Mouse (Mus musculus): ENCODE results near the gene Utp11. TPM values are rescaled to one million over a fixed set of nuclear protein-coding genes. Genes with fewer than 3 reads are reported as not detected.

Utp11 gene
- polyA plus RNA-seq, 1 experiment from 2014 or later: 62.7 TPM

GRCm38 (mm10) chr4:124685004-124685403, 8.4 kb downstream of the Utp11 start:
- Histone ChIP-seq H3K9me3 (ENCODE audit: control insufficient read depth, low read length) (no peaks in the 10 kb centered on the region), H3K4me2 (ENCODE audit: low read depth, low read length) (no peak overlapping the region), H3K4me1 (ENCODE audit: control insufficient read depth, insufficient read depth, low read length) (no peaks in the 10 kb centered on the region), H3K36me3 (ENCODE audit: control insufficient read depth, insufficient read depth, low read length) (peaks cover 67% of the 10 kb centered on the region), H3K4me3 (ENCODE audit: low read depth, low read length) (no peak overlapping the region), H3K27me3 (replicated peaks; ENCODE audit: control insufficient read depth, insufficient read depth, low read length) (no peaks in the 10 kb centered on the region), H3K27ac (replicated peaks; ENCODE audit: low read depth, low read length) (no peak overlapping the region), H3K9ac (ENCODE audit: low read depth, low read length) (no peak overlapping the region)
- 84% methylated on average over 4 of the region's 4 CpGs for WGBS
- ATAC-seq (ENCODE audit: low read depth) (no peak), DNase-seq (ENCODE audit: low spot score) (no peak)

- DNase-seq (ENCODE audit: low spot score) (no peak), ATAC-seq (ENCODE audit: low read depth) (no peak)
- Histone ChIP-seq H3K4me3 (ENCODE audit: low read depth, low read length) (no peak overlapping the region), H3K4me2 (ENCODE audit: low read depth, low read length) (no peak overlapping the region), H3K4me1 (ENCODE audit: control insufficient read depth, insufficient read depth, low read length) (no peaks in the 10 kb centered on the region), H3K9me3 (ENCODE audit: control insufficient read depth, low read length) (no peaks in the 10 kb centered on the region), H3K36me3 (ENCODE audit: control insufficient read depth, insufficient read depth, low read length) (peaks cover 75% of the 10 kb centered on the region), H3K27ac (replicated peaks; ENCODE audit: low read depth, low read length) (no peak overlapping the region), H3K27me3 (replicated peaks; ENCODE audit: control insufficient read depth, insufficient read depth, low read length) (no peaks in the 10 kb centered on the region), H3K9ac (ENCODE audit: low read depth, low read length) (no peak overlapping the region)
- 90% methylated on average over 4 of the region's 4 CpGs for WGBS
Observed at GRCm38 (mm10) chr4:124683474-124683873, 9.9 kb downstream of the Utp11 start.

GRCm38 (mm10) chr4:124682270-124682669, 11.1 kb downstream of the Utp11 start:
- no peak overlapping the region for H3K4me3 ChIP-seq (ENCODE audit: low read depth, low read length)
- H3K9ac ChIP-seq (ENCODE audit: low read depth, low read length): no peak overlapping the region
- no peak overlapping the region for H3K27ac ChIP-seq (replicated peaks; ENCODE audit: low read depth, low read length)
- H3K4me2 ChIP-seq (ENCODE audit: low read depth, low read length): no peak overlapping the region
- 60% methylated on average over 7 of the region's 7 CpGs for WGBS
- no peaks in the 10 kb centered on the region for H3K4me1 ChIP-seq (ENCODE audit: control insufficient read depth, insufficient read depth, low read length)
- no peaks in the 10 kb centered on the region for H3K27me3 ChIP-seq (replicated peaks; ENCODE audit: control insufficient read depth, insufficient read depth, low read length)
- peak; percentile 64 for DNase-seq (ENCODE audit: low spot score)
- H3K9me3 ChIP-seq (ENCODE audit: control insufficient read depth, low read length): no peaks in the 10 kb centered on the region
- ATAC-seq (ENCODE audit: low read depth): no peak
- peaks cover 86% of the 10 kb centered on the region for H3K36me3 ChIP-seq (ENCODE audit: control insufficient read depth, insufficient read depth, low read length)

GRCm38 (mm10) chr4:124675958-124676357, 17.4 kb downstream of the Utp11 start:
- H3K4me3 ChIP-seq (ENCODE audit: low read depth, low read length): no peak overlapping the region
- ATAC-seq (ENCODE audit: low read depth) (no peak), DNase-seq (ENCODE audit: low spot score) (no peak)
- H3K27me3 ChIP-seq (replicated peaks; ENCODE audit: control insufficient read depth, insufficient read depth, low read length): peaks cover 15% of the 10 kb centered on the region
- H3K9ac ChIP-seq (ENCODE audit: low read depth, low read length): no peak overlapping the region
- H3K36me3 ChIP-seq (ENCODE audit: control insufficient read depth, insufficient read depth, low read length): peaks cover 49% of the 10 kb centered on the region
- no peak overlapping the region for H3K27ac ChIP-seq (replicated peaks; ENCODE audit: low read depth, low read length)
- WGBS: 83% methylated on average over 6 of the region's 6 CpGs
- peaks cover 15% of the 10 kb centered on the region for H3K4me1 ChIP-seq (ENCODE audit: control insufficient read depth, insufficient read depth, low read length)
- no peaks in the 10 kb centered on the region for H3K9me3 ChIP-seq (ENCODE audit: control insufficient read depth, low read length)
- no peak overlapping the region for H3K4me2 ChIP-seq (ENCODE audit: low read depth, low read length)

- Histone ChIP-seq H3K4me2 (ENCODE audit: low read depth, low read length) (no peak overlapping the region), H3K27me3 (replicated peaks; ENCODE audit: control insufficient read depth, insufficient read depth, low read length) (peaks cover 16% of the 10 kb centered on the region), H3K36me3 (ENCODE audit: control insufficient read depth, insufficient read depth, low read length) (peaks cover 40% of the 10 kb centered on the region), H3K9ac (ENCODE audit: low read depth, low read length) (no peak overlapping the region), H3K4me1 (ENCODE audit: control insufficient read depth, insufficient read depth, low read length) (peaks cover 15% of the 10 kb centered on the region), H3K27ac (replicated peaks; ENCODE audit: low read depth, low read length) (no peak overlapping the region), H3K4me3 (ENCODE audit: low read depth, low read length) (no peak overlapping the region), H3K9me3 (ENCODE audit: control insufficient read depth, low read length) (no peaks in the 10 kb centered on the region)
- DNase-seq (ENCODE audit: low spot score) (peak; percentile 88), ATAC-seq (ENCODE audit: low read depth) (peak; percentile 20; the same call in 1 of the 2 replicates)
- WGBS: 6% methylated on average over 4 of the region's 4 CpGs
Observed at GRCm38 (mm10) chr4:124675037-124675436, 18.4 kb downstream of the Utp11 start.

GRCm38 (mm10) chr4:124674334-124675032, 18.9 kb downstream of the Utp11 start:
- peak overlapping the region; percentile 25; the same call in 1 of the 2 replicates for H3K9ac ChIP-seq (ENCODE audit: low read depth, low read length)
- 51% methylated on average over 17 of the region's 17 CpGs for WGBS

GRCm38 (mm10) chr4:124672347-124673320, 20.8 kb downstream of the Utp11 start:
- Histone ChIP-seq H3K36me3 (ENCODE audit: control insufficient read depth, insufficient read depth, low read length) (peaks cover 17% of the 10 kb centered on the region), H3K9me3 (ENCODE audit: control insufficient read depth, low read length) (no peaks in the 10 kb centered on the region), H3K4me1 (ENCODE audit: control insufficient read depth, insufficient read depth, low read length) (peaks cover 15% of the 10 kb centered on the region), H3K27me3 (replicated peaks; ENCODE audit: control insufficient read depth, insufficient read depth, low read length) (peaks cover 19% of the 10 kb centered on the region), H3K4me2 (ENCODE audit: low read depth, low read length) (peak overlapping the region; percentile 50), H3K27ac (replicated peaks; ENCODE audit: low read depth, low read length) (no peak overlapping the region), H3K4me3 (ENCODE audit: low read depth, low read length) (peak overlapping the region; percentile 7; the same call in 1 of the 2 replicates), H3K9ac (ENCODE audit: low read depth, low read length) (0 out of 2 replicates have a peak overlapping the region, but pooled peaks have one; percentile 20)
- DNase-seq (ENCODE audit: low spot score): peak; percentile 63
- ATAC-seq (ENCODE audit: low read depth): peak; percentile 39; the same call in 1 of the 2 replicates
- whole genome bisulfite sequencing: 1% methylated on average over 26 of the region's 31 CpGs

More at GRCm38 (mm10) chr4:124674334-124675032, 18.9 kb downstream of the Utp11 start:
- ATAC-seq (ENCODE audit: low read depth) (no peak), DNase-seq (ENCODE audit: low spot score) (no peak)
- Histone ChIP-seq H3K27ac (replicated peaks; ENCODE audit: low read depth, low read length) (0 out of 2 replicates have a peak overlapping the region, but pooled peaks have one; percentile 28), H3K9me3 (ENCODE audit: control insufficient read depth, low read length) (no peaks in the 10 kb centered on the region), H3K27me3 (replicated peaks; ENCODE audit: control insufficient read depth, insufficient read depth, low read length) (peaks cover 16% of the 10 kb centered on the region), H3K36me3 (ENCODE audit: control insufficient read depth, insufficient read depth, low read length) (peaks cover 34% of the 10 kb centered on the region), H3K4me2 (ENCODE audit: low read depth, low read length) (no peak overlapping the region), H3K4me3 (ENCODE audit: low read depth, low read length) (no peak overlapping the region), H3K4me1 (ENCODE audit: control insufficient read depth, insufficient read depth, low read length) (peaks cover 15% of the 10 kb centered on the region)

GRCm38 (mm10) chr4:124671583-124671982, 21.8 kb downstream of the Utp11 start:
- Histone ChIP-seq H3K27ac (replicated peaks; ENCODE audit: low read depth, low read length) (no peak overlapping the region), H3K4me2 (ENCODE audit: low read depth, low read length) (no peak overlapping the region), H3K36me3 (ENCODE audit: control insufficient read depth, insufficient read depth, low read length) (0 out of 2 replicates have a peak, but pooled peaks cover 7% of the 10 kb centered on the region), H3K4me3 (ENCODE audit: low read depth, low read length) (no peak overlapping the region), H3K9me3 (ENCODE audit: control insufficient read depth, low read length) (no peaks in the 10 kb centered on the region), H3K27me3 (replicated peaks; ENCODE audit: control insufficient read depth, insufficient read depth, low read length) (peaks cover 19% of the 10 kb centered on the region), H3K9ac (ENCODE audit: low read depth, low read length) (no peak overlapping the region), H3K4me1 (ENCODE audit: control insufficient read depth, insufficient read depth, low read length) (peaks cover 15% of the 10 kb centered on the region)
- DNase-seq (ENCODE audit: low spot score) (no peak), ATAC-seq (ENCODE audit: low read depth) (no peak)
- 36% methylated on average over 7 of the region's 7 CpGs for WGBS
